Mouse (Mus musculus): ENCODE measurements around the gene Pkdrej. TPM values are rescaled to one million over a fixed set of nuclear protein-coding genes. Genes with fewer than 3 reads are reported as not detected.
A peak's percentile ranks its signal among the peaks of the same experiment; 100 is the strongest.

Gene Pkdrej
- polyA plus RNA-seq, 1 experiment from 2014 or later, result 0.03 TPM

DNA sequence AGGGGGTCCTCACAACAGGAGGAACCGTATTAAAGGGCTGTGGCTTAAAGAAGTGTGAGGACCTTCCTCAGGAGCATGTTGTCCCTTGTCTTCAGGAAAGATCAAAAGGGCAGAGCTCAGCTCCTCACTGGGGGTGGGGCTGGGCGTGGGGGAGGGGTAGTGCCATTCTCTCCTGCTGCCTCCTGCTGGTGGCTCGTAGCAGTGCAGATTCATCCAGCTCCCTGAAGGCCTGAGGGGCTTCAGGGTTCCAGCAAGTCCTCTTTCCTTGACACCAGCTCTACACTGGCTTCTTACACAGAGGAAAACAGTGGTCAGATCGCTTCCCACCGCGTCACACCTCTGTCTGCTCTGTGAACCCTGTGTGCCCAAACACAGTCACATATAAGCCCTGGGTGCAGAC is 19.4 kb upstream of the Pkdrej start:
- Histone ChIP-seq H3K9me3 (ENCODE audit: control insufficient read depth, low read length) (no peaks in the 10 kb centered on the region), H3K27ac (ENCODE audit: low read depth, low read length) (no peak overlapping the region), H3K9ac (replicated peaks; ENCODE audit: low read depth, low read length) (no peak overlapping the region), H3K36me3 (ENCODE audit: control insufficient read depth, insufficient read depth, low read length) (no peaks in the 10 kb centered on the region), H3K27me3 (ENCODE audit: control insufficient read depth, insufficient read depth, low read length) (no peaks in the 10 kb centered on the region), H3K4me1 (ENCODE audit: control insufficient read depth, insufficient read depth, low read length) (no peaks in the 10 kb centered on the region), H3K4me2 (ENCODE audit: low read depth, low read length) (no peak overlapping the region), H3K4me3 (ENCODE audit: low read depth, low read length) (no peak overlapping the region)
- WGBS, result 36% methylated on average over 6 of the region's 6 CpGs
- ATAC-seq (ENCODE audit: low read depth), result no peak

DNA sequence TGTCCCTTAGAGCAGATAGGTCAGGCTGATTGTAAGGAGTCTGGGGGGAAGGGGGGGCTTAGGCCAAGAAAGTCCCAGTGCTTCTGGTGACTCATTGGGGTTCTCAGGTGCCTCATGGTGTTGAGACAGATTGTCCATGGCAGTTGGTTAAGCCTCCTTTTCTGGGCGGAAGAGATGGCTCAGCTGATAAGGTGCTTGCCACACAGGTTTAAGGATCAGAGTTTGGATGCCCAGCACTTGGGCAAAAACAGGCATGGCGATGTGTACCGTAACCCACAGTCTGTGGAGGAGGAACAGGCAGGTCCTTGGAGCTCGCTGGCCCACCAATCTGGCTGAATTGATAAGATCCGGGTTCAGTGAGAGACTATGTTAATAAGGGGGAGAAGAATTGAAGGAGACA is 15.4 kb upstream of the Pkdrej start:
- Histone ChIP-seq H3K36me3 (ENCODE audit: control insufficient read depth, insufficient read depth, low read length) (no peaks in the 10 kb centered on the region), H3K9me3 (ENCODE audit: control insufficient read depth, low read length) (no peaks in the 10 kb centered on the region), H3K27ac (ENCODE audit: low read depth, low read length) (no peak overlapping the region), H3K4me2 (ENCODE audit: low read depth, low read length) (no peak overlapping the region), H3K4me3 (ENCODE audit: low read depth, low read length) (no peak overlapping the region), H3K9ac (replicated peaks; ENCODE audit: low read depth, low read length) (no peak overlapping the region), H3K4me1 (ENCODE audit: control insufficient read depth, insufficient read depth, low read length) (peaks cover 6% of the 10 kb centered on the region), H3K27me3 (ENCODE audit: control insufficient read depth, insufficient read depth, low read length) (no peaks in the 10 kb centered on the region)
- WGBS, result 98% methylated on average over 5 of the region's 5 CpGs
- ATAC-seq (ENCODE audit: low read depth), result no peak

DNA sequence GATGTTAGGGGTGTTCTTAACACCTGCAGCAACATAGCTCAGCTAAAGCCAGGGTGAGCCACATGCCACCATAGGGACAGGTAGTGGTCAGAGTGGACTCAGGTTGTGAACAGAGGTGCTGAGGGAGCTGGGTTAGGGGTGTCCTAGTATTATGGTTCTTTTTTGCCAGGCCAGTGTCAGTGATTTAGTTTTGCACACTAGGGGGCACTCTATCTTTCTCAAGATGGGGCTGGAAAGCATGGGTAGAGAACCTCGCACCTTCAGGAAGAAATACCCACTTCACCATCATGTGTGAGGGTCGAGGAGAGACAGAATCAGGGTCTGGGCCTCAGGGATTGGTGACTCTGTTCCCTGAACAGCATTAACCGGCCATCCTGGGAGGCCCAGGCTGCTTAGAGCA is 13.8 kb upstream of the Pkdrej start:
- WGBS, result 65% methylated on average over 3 of the region's 3 CpGs
- Histone ChIP-seq H3K27me3 (ENCODE audit: control insufficient read depth, insufficient read depth, low read length) (no peaks in the 10 kb centered on the region), H3K9ac (replicated peaks; ENCODE audit: low read depth, low read length) (no peak overlapping the region), H3K27ac (ENCODE audit: low read depth, low read length) (no peak overlapping the region), H3K36me3 (ENCODE audit: control insufficient read depth, insufficient read depth, low read length) (no peaks in the 10 kb centered on the region), H3K9me3 (ENCODE audit: control insufficient read depth, low read length) (no peaks in the 10 kb centered on the region), H3K4me2 (ENCODE audit: low read depth, low read length) (no peak overlapping the region), H3K4me3 (ENCODE audit: low read depth, low read length) (no peak overlapping the region), H3K4me1 (ENCODE audit: control insufficient read depth, insufficient read depth, low read length) (peaks cover 6% of the 10 kb centered on the region)
- ATAC-seq (ENCODE audit: low read depth), result no peak

DNA sequence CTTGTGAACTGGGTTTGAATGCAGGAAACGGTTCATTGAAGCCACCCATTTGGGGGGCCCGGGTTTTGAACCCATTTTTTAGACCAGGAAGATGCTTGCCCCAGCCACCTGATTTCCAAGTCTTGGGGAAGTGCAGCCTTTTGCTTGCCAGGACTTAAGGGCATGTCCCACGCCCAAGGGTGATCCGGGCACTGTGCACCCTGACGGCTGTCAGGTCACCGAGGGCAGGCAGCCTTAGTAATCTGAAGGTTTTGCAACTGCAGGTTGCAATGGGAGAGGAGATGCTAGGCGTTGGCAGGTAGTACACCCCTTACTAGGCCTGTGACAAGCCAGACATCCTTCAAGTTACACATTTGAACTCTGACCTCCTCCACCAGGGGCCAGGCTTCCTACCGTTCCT is 11.1 kb upstream of the Pkdrej start:
- Histone ChIP-seq H3K4me2 (ENCODE audit: low read depth, low read length) (peak overlapping the region; percentile 84), H3K4me1 (ENCODE audit: control insufficient read depth, insufficient read depth, low read length) (peaks cover 6% of the 10 kb centered on the region), H3K9me3 (ENCODE audit: control insufficient read depth, low read length) (no peaks in the 10 kb centered on the region), H3K36me3 (ENCODE audit: control insufficient read depth, insufficient read depth, low read length) (no peaks in the 10 kb centered on the region), H3K27ac (ENCODE audit: low read depth, low read length) (no peak overlapping the region), H3K27me3 (ENCODE audit: control insufficient read depth, insufficient read depth, low read length) (no peaks in the 10 kb centered on the region), H3K9ac (replicated peaks; ENCODE audit: low read depth, low read length) (peak overlapping the region; percentile 75), H3K4me3 (ENCODE audit: low read depth, low read length) (peak overlapping the region; percentile 60)
- ATAC-seq (ENCODE audit: low read depth), result 0 out of 2 replicates have a peak, but pooled peaks have one; percentile 15
- 48% methylated on average over 8 of the region's 8 CpGs for WGBS

DNA sequence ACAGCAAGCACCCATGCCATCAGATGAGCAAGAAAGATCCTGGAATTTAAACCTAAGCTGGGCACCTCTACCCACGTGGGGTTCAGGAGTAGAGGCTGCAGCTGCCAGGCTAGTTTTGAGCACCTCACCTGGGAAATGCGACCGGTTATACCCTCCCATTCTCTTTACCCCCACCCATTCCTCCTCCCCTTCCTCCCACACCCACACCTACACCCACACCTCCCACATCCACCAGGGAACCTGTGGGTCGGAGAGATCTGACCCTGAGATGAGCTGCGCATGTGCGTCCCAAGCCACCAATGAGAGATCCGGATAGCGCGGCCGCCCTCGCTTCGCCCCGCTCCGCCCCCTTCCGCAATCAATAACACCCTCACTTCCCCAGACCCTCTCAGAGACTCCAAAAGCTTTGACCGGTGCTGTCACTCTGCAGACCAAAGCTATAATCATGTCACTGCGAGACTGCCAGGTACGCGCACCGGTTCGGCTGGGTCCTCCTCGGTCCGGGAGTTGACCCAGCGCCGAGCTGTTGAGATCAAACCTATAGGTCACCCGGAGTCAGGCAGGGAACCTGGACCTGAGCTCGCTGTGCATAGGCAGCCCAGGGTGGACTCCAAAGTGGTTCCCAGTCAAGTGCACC is 10.5 kb upstream of the Pkdrej start, which contains the start of gene Ttc38:
Gene Ttc38, plus strand, starts transcription at position 353 of the 637 bp plus-strand sequence.
- Histone ChIP-seq H3K4me1 (ENCODE audit: control insufficient read depth, insufficient read depth, low read length) (peaks cover 6% of the 10 kb centered on the region), H3K36me3 (ENCODE audit: control insufficient read depth, insufficient read depth, low read length) (no peaks in the 10 kb centered on the region), H3K9ac (replicated peaks; ENCODE audit: low read depth, low read length) (peak within 1 kb of the TSS; percentile 75), H3K4me2 (ENCODE audit: low read depth, low read length) (peak within 1 kb of the TSS; percentile 84), H3K27ac (ENCODE audit: low read depth, low read length) (no peak within 1 kb of the TSS), H3K9me3 (ENCODE audit: control insufficient read depth, low read length) (no peaks in the 10 kb centered on the region), H3K4me3 (ENCODE audit: low read depth, low read length) (peak within 1 kb of the TSS; percentile 60), H3K27me3 (ENCODE audit: control insufficient read depth, insufficient read depth, low read length) (no peaks in the 10 kb centered on the region)
- peak; percentile 94 for ATAC-seq (ENCODE audit: low read depth)
- WGBS, result 1% methylated on average over 27 of the region's 27 CpGs

GRCm38 (mm10) chr15:85829470-85829869 is 7.9 kb upstream of the Pkdrej start:
- Histone ChIP-seq H3K36me3 (ENCODE audit: control insufficient read depth, insufficient read depth, low read length) (no peaks in the 10 kb centered on the region), H3K4me3 (ENCODE audit: low read depth, low read length) (no peak overlapping the region), H3K4me1 (ENCODE audit: control insufficient read depth, insufficient read depth, low read length) (peaks cover 6% of the 10 kb centered on the region), H3K4me2 (ENCODE audit: low read depth, low read length) (no peak overlapping the region), H3K27ac (ENCODE audit: low read depth, low read length) (no peak overlapping the region), H3K9ac (replicated peaks; ENCODE audit: low read depth, low read length) (no peak overlapping the region), H3K9me3 (ENCODE audit: control insufficient read depth, low read length) (no peaks in the 10 kb centered on the region), H3K27me3 (ENCODE audit: control insufficient read depth, insufficient read depth, low read length) (no peaks in the 10 kb centered on the region)
- ATAC-seq (ENCODE audit: low read depth), result no peak
- 78% methylated on average over 5 of the region's 5 CpGs for WGBS

GRCm38 (mm10) chr15:85828071-85828470 is 6.5 kb upstream of the Pkdrej start:
- Histone ChIP-seq H3K27ac (ENCODE audit: low read depth, low read length) (no peak overlapping the region), H3K4me2 (ENCODE audit: low read depth, low read length) (no peak overlapping the region), H3K4me1 (ENCODE audit: control insufficient read depth, insufficient read depth, low read length) (peaks cover 6% of the 10 kb centered on the region), H3K36me3 (ENCODE audit: control insufficient read depth, insufficient read depth, low read length) (no peaks in the 10 kb centered on the region), H3K9ac (replicated peaks; ENCODE audit: low read depth, low read length) (no peak overlapping the region), H3K4me3 (ENCODE audit: low read depth, low read length) (no peak overlapping the region), H3K27me3 (ENCODE audit: control insufficient read depth, insufficient read depth, low read length) (no peaks in the 10 kb centered on the region), H3K9me3 (ENCODE audit: control insufficient read depth, low read length) (no peaks in the 10 kb centered on the region)
- 83% methylated on average over 4 of the region's 4 CpGs for WGBS
- no peak for ATAC-seq (ENCODE audit: low read depth)

DNA sequence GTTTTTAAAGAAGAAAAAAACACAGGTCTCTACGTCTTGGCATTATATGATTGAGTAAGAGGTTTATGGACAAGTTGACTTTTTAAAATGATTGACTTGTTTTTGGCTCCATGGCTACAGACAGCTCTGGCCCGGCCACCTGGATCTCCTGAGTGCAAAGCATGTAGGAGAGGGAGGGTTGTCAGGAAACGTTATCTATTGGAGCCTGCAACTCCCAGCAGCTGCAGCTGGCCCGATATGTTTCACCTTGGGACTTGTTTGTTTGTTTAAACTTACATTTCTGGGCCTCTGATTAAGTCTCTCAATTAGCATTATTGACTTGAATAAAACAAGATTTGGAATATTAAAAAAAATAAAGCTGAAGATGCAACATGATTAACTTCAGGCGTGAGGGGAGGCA is 5.1 kb upstream of the Pkdrej start:
- H3K36me3 ChIP-seq (ENCODE audit: control insufficient read depth, insufficient read depth, low read length), result no peaks in the 10 kb centered on the region
- H3K9me3 ChIP-seq (ENCODE audit: control insufficient read depth, low read length), result no peaks in the 10 kb centered on the region
- H3K9ac ChIP-seq (replicated peaks; ENCODE audit: low read depth, low read length), result no peak overlapping the region
- 82% methylated on average over 5 of the region's 5 CpGs for WGBS
- no peaks in the 10 kb centered on the region for H3K4me1 ChIP-seq (ENCODE audit: control insufficient read depth, insufficient read depth, low read length)
- no peak overlapping the region for H3K27ac ChIP-seq (ENCODE audit: low read depth, low read length)
- no peak overlapping the region for H3K4me3 ChIP-seq (ENCODE audit: low read depth, low read length)
- H3K4me2 ChIP-seq (ENCODE audit: low read depth, low read length), result no peak overlapping the region
- 0 out of 2 replicates have a peak, but pooled peaks cover 4% of the 10 kb centered on the region for H3K27me3 ChIP-seq (ENCODE audit: control insufficient read depth, insufficient read depth, low read length)
- ATAC-seq (ENCODE audit: low read depth), result no peak

DNA sequence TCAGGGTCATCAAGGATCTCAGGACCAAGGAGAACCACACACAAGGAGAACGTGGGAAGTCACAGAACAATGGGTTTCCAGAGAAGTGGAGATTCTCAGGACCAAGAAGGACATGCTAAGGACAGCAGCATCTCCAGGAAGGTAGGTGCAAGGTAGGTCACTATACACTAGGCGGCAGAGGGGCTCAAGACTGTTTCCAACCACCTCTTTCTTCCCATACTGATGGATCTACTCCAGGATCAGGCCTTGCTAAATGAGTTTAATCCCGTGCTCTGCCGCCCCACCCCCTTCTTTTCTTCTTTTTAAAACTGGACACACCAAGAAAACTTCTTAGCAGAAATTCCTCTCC is 451 bp upstream of the Pkdrej start:
- ATAC-seq (ENCODE audit: low read depth), result no peak
- peak overlapping the region; percentile 86 for H3K4me2 ChIP-seq (ENCODE audit: low read depth, low read length)
- H3K4me3 ChIP-seq (ENCODE audit: low read depth, low read length), result peak overlapping the region; percentile 39
- H3K36me3 ChIP-seq (ENCODE audit: control insufficient read depth, insufficient read depth, low read length), result no peaks in the 10 kb centered on the region
- no peak overlapping the region for H3K27ac ChIP-seq (ENCODE audit: low read depth, low read length)
- no peaks in the 10 kb centered on the region for H3K9me3 ChIP-seq (ENCODE audit: control insufficient read depth, low read length)
- H3K27me3 ChIP-seq (ENCODE audit: control insufficient read depth, insufficient read depth, low read length), result peaks cover 11% of the 10 kb centered on the region
- no peaks in the 10 kb centered on the region for H3K4me1 ChIP-seq (ENCODE audit: control insufficient read depth, insufficient read depth, low read length)
- peak overlapping the region; percentile 61; the same call in 1 of the 2 replicates for H3K9ac ChIP-seq (replicated peaks; ENCODE audit: low read depth, low read length)
- 17% methylated on average over 4 of the region's 4 CpGs for WGBS

Data from neural tube, embryonic 14.5 days (tissue).